Mouse (Mus musculus): ENCODE data around the gene Rgl1. TPM values are rescaled to one million over a fixed set of nuclear protein-coding genes. Genes with fewer than 3 reads are reported as not detected.
"Not testable (repeated sequence)": the region's sequence is repeated elsewhere in the genome, so short reads cannot be mapped to it uniquely, and the experiment has no call there.

The Rgl1 gene
- polyA plus RNA-seq, 1 experiment: 7.6 TPM

DNA sequence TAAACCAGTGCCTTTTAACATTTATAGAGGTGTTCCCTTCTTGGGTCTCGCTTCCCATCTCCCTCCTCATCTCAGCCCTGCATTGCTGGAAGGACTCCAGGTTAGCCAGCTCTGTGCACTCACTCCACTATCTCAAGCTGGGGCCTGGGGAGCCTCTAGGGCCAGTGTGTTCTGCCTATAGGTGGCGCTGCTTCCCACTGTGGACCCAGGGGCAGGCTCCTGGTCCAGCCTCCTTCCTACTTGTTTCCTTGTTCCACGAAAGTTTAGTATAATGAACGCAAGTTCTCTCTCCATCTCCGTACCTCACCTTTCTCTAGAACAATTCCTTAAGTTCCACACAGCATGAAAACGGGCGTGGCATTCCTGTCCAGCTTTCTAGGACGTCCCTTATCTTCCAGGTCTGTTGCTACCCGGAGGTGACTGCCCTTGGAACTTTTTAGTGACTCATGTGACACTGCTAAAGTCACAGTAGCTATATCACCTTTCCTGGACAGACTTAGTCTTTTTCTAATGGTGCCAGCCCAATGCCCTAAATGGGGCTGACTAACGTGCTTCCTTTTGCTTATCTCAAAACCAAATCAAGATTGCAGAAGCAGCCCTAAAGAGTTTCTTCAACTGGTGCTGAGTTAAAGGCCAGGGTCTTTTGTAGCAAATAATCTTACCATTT is 13.1 kb upstream of the Rgl1 start:
- peaks cover 21% of the 10 kb centered on the region for H3K36me3 ChIP-seq (ENCODE audit: control insufficient read depth, insufficient read depth)
- H3ac ChIP-seq (ENCODE audit: control insufficient read depth, insufficient read length, low read depth): no peak overlapping the region
- H3K27me3 ChIP-seq (ENCODE audit: control insufficient read depth, insufficient read depth, insufficient read length): no peaks in the 10 kb centered on the region
- TF ChIP-seq CTCF (IDR thresholded peaks at IDR 0.05; ENCODE audit: control insufficient read depth, insufficient read depth, insufficient read length): peak; percentile 76
- no peak for TF ChIP-seq USF1 (IDR thresholded peaks at IDR 0.05; ENCODE audit: low read depth)
- H3K79me2 ChIP-seq (ENCODE audit: control insufficient read depth, insufficient read depth): no peaks in the 10 kb centered on the region
- H3K79me3 ChIP-seq (ENCODE audit: low read depth): no peaks in the 10 kb centered on the region
- no peak overlapping the region for H3K4me3 ChIP-seq (ENCODE audit: insufficient read depth, poor library complexity, severe bottlenecking)

DNA sequence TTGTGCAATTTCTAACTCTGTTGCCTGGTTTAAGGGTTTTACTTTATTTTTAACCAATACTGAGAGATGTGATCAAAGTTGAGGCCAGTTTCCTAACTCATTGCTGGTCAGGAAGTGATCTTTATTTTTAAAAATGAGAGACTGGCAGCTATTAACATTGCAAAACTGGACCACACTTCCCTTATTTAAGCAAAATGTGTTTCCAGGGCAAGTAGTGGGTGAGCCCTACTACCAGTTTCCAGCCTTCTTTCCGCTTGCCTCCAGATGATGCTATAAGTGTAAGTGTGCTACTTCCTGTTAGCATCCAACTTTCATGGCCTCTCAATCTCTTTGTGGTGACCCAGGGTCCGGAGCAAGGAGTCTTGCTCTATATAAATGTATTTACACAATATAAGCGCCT is 8.4 kb upstream of the Rgl1 start:
- H3K4me3 ChIP-seq (ENCODE audit: insufficient read depth, poor library complexity, severe bottlenecking); H3K79me3 ChIP-seq (ENCODE audit: low read depth): not testable (repeated sequence)
- peaks cover 66% of the 10 kb centered on the region for H3K36me3 ChIP-seq (ENCODE audit: control insufficient read depth, insufficient read depth)

DNA sequence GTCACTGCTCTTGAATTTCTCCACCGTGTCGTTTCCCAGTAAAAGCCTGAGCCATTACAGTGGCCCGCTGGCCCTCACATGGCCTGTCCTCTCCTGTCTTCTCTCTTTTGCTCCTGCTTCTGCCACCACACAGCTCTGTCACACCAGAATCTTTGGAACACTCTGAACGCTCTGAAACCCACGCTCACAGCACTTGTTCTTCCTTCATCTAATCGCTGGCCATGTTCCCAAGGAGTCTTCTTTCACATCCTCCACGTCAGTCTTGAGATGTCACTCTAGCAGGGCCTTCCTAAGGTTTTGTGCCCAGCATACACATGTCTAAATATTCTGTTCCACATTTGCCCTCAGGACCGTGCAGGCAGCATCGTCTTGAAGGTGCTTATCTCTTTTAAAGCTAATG is 4.9 kb upstream of the Rgl1 start:
- no peak overlapping the region for H3K4me3 ChIP-seq (ENCODE audit: insufficient read depth, poor library complexity, severe bottlenecking)
- H3K79me2 ChIP-seq (ENCODE audit: control insufficient read depth, insufficient read depth): peaks cover 44% of the 10 kb centered on the region
- H3K27me3 ChIP-seq (ENCODE audit: control insufficient read depth, insufficient read depth, insufficient read length): no peaks in the 10 kb centered on the region
- peaks cover 74% of the 10 kb centered on the region for H3K36me3 ChIP-seq (ENCODE audit: control insufficient read depth, insufficient read depth)
- no peak for TF ChIP-seq CTCF (IDR thresholded peaks at IDR 0.05; ENCODE audit: control insufficient read depth, insufficient read depth, insufficient read length)
- TF ChIP-seq CEBPB (IDR thresholded peaks at IDR 0.05; ENCODE audit: low read depth): no peak
- no peak for TF ChIP-seq MAX (IDR thresholded peaks at IDR 0.05)
- no peak for TF ChIP-seq MYOD1 (IDR thresholded peaks at IDR 0.05; ENCODE audit: control insufficient read depth, insufficient read length, low read depth)
- no peak for TF ChIP-seq USF1 (IDR thresholded peaks at IDR 0.05; ENCODE audit: low read depth)
- no peak for TF ChIP-seq FOSL1 (IDR thresholded peaks at IDR 0.05; ENCODE audit: insufficient read depth, low read length, poor library complexity, severe bottlenecking)
- no peak for TF ChIP-seq MYOG (IDR thresholded peaks at IDR 0.05; ENCODE audit: control insufficient read depth, extremely low read depth, insufficient read length)
- peaks cover 19% of the 10 kb centered on the region for H3K79me3 ChIP-seq (ENCODE audit: low read depth)
- no peak overlapping the region for H3ac ChIP-seq (ENCODE audit: control insufficient read depth, insufficient read length, low read depth)

More for the DNA sequence above, 8.4 kb upstream of the Rgl1 start:
- H3K79me2 ChIP-seq (ENCODE audit: control insufficient read depth, insufficient read depth): peaks cover 14% of the 10 kb centered on the region
- not testable (repeated sequence) for H3K27me3 ChIP-seq (ENCODE audit: control insufficient read depth, insufficient read depth, insufficient read length); H3ac ChIP-seq (ENCODE audit: control insufficient read depth, insufficient read length, low read depth)

DNA sequence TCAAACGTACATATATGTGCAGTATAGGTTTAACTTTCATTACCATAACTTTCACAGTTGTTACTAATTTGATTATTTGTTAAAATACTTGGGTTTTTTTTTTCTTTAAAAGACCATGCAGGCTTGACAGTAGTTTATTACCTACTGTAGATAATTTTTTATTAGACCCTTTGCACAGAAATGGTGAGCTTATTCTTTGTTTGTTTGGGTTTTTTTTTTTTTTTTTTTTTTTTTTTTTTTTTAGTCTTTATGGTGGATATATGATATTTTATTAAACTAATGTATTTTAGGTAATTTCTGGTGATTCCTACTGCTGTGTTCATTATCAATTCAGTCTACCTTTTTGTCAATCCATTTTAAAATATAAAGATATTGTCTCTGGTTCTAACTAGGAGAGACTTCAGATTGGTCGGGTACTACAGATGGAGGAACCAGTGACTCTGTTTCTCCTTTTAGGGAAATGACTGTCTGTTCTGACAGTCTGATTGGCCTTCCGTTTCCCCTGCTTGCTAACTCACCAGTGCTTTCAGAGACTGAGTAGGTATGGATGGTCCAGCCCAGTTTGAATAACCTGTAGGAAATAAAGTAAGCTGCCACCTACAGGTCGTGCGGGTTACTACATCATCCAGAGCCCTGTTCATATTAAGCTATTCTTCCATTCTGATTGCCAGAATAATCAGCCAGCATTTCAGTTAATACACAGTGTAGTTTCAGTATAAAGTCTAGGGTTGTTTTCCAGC is 1.8 kb upstream of the Rgl1 start:
- H3K36me3 ChIP-seq (ENCODE audit: control insufficient read depth, insufficient read depth): peaks cover 45% of the 10 kb centered on the region
- peak overlapping the region; percentile 94 for H3K4me3 ChIP-seq (ENCODE audit: insufficient read depth, poor library complexity, severe bottlenecking)
- no peaks in the 10 kb centered on the region for H3K27me3 ChIP-seq (ENCODE audit: control insufficient read depth, insufficient read depth, insufficient read length)
- no peak overlapping the region for H3ac ChIP-seq (ENCODE audit: control insufficient read depth, insufficient read length, low read depth)
- peaks cover 19% of the 10 kb centered on the region for H3K79me3 ChIP-seq (ENCODE audit: low read depth)
- TF ChIP-seq CEBPB (IDR thresholded peaks at IDR 0.05; ENCODE audit: low read depth) (no peak), USF1 (IDR thresholded peaks at IDR 0.05; ENCODE audit: low read depth) (no peak), FOSL1 (IDR thresholded peaks at IDR 0.05; ENCODE audit: insufficient read depth, low read length, poor library complexity, severe bottlenecking) (no peak), CTCF (IDR thresholded peaks at IDR 0.05; ENCODE audit: control insufficient read depth, insufficient read depth, insufficient read length) (peak; percentile 20)
- peaks cover 44% of the 10 kb centered on the region for H3K79me2 ChIP-seq (ENCODE audit: control insufficient read depth, insufficient read depth)

DNA sequence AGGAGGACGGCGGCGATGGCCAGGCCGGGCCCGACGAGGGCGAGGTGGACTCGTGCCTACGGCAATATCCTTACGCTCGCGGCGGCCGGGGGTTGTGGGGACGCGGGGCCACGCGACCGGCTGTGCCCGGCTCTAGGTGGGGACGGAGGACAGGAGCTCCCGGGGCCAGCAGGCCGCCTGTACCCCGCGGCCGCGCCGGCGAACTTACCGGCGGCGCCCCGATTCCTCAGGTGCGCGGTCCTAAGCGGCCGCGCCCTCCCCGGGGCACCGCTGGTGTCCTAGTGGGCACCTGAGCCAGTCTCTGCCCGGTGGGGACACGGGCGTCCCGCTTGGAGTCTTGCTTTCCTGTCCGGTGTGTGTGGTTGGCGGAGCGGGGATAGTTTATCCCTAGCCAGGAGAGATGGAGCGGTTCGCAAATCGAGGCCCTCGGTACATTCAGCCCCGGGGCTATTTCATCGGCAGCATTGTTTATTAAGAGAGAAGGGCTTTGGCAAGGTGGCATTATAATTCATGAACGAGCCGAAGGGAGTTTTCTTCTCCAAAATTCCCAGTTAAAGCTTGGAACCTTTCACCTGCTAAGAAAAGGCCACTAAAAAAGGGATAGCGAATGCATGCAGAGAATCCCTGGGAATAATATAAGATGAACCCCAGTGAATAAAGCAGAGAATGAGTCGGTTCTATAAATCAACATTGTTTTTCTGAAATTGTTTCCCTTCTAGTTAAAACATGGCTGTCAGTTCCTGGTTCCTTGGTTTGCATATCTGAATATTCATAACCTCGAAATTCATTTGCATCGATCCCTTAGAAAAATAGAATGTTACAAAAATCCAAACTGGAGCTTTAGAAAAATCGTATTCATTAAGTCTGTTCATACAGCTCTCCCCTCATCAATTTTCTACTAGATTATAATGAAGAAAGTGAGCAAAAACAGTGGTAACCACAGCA is 925 bp upstream of the Rgl1 start:
- Histone ChIP-seq H3K36me3 (ENCODE audit: control insufficient read depth, insufficient read depth) (peaks cover 37% of the 10 kb centered on the region), H3K27me3 (ENCODE audit: control insufficient read depth, insufficient read depth, insufficient read length) (no peaks in the 10 kb centered on the region), H3ac (ENCODE audit: control insufficient read depth, insufficient read length, low read depth) (peak overlapping the region; percentile 94), H3K79me2 (ENCODE audit: control insufficient read depth, insufficient read depth) (peaks cover 44% of the 10 kb centered on the region), H3K4me3 (ENCODE audit: insufficient read depth, poor library complexity, severe bottlenecking) (peak overlapping the region; percentile 94), H3K79me3 (ENCODE audit: low read depth) (peaks cover 19% of the 10 kb centered on the region)
- TF ChIP-seq FOSL1 (IDR thresholded peaks at IDR 0.05; ENCODE audit: insufficient read depth, low read length, poor library complexity, severe bottlenecking) (no peak), MAX (IDR thresholded peaks at IDR 0.05) (no peak), CEBPB (IDR thresholded peaks at IDR 0.05; ENCODE audit: low read depth) (no peak), MYOG (IDR thresholded peaks at IDR 0.05; ENCODE audit: control insufficient read depth, extremely low read depth, insufficient read length) (no peak), USF1 (IDR thresholded peaks at IDR 0.05; ENCODE audit: low read depth) (no peak), MYOD1 (IDR thresholded peaks at IDR 0.05; ENCODE audit: control insufficient read depth, insufficient read length, low read depth) (no peak), CTCF (IDR thresholded peaks at IDR 0.05; ENCODE audit: control insufficient read depth, insufficient read depth, insufficient read length) (no peak)
